Mouse (Mus musculus) cerebellum, adult (tissue): ENCODE results near the gene Hdgfl2.

Source experiments
- ATAC-seq: cut with Nextera tagmentation; 2 replicates; pipeline ENCODE4 v1.9.2; 2017; ENCODE audit warnings: mild to moderate bottlenecking, moderate library complexity, mixed read lengths; ENCODE audit not compliant: insufficient number of reproducible peaks, low FRiP score, low TSS enrichment

The Hdgfl2 gene

DNA sequence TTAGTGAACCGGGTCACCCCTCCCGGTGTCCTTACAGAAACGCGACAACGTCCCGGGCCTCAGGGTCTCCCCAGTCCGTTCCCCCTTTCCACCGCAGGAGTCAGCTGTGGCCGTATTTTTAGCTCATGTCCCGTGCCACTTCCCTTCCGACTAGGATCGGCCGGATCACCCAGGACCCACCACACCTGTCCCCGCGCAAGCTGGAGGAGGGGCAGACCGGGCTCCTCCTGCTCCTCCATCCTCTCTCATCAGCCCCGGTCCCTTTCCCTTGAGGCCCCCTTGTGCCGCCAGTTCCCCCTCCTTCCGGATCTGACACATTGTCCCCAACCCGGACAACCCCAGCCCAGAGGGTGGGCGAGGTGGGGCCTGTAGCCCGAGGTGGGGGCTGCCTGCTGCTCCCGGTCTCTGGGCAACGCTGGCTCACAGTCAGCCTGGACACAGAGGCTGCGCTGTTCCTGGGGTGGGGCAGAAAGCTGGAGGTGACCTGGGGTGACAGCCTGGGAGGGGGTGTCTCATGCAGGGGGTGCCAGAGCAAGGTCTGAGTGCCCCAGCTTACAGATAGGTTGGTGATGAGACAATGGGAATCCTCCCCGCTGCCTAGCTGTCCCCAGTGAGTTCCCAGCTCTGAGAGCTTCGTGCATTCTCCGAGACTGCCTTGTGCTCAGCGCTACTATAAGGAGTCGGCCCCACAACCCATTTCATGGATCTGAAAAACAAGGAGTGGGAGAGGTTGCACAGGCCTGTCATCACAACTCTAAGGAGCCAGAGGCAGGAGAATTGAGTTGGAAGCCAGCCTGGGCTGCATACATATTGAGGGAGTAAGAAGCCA is 69.6 kb downstream of the Hdgfl2 start:
- no peak for ATAC-seq

- no peak for ATAC-seq
Observed at GRCm38 (mm10) chr17:56149897-56150296, 70.5 kb downstream of the Hdgfl2 start.
